Comparison of ENCODE assay signal across 10 mouse cellular contexts in genomic region chr11:51898326-51899080, GRCm38 (mm10). TPM values are rescaled to one million over a fixed set of nuclear protein-coding genes. Genes with fewer than 3 reads are reported as not detected.
A peak's percentile ranks its signal among the peaks of the same experiment; 100 is the strongest.
DNase-seq lines count a peak whose midpoint lies in the region; ATAC-seq and TF ChIP-seq lines count a peak whose summit lies in the region.
"Had no signal": no experiment of that assay in that cellular context is flagged by ENCODE, and none has a peak within 500 bp of the region (broad histone marks: within the 10 kb centered on the region; RNA-seq: fewer than 3 reads in every experiment).

No protein-coding gene starts in this region.

- intact Hi-C loops in left cerebral cortex, postnatal 25 days (cut with DNase I): loop anchor here (1.0 to 2.0 kb wide), 3 partner anchors 40 to 69 kb away; partner anchors contain the start of gene Cdkn2aipnl
- intact Hi-C loops in heart, postnatal 14 days (cut with DNase I): loop anchor here (5.0 kb wide), 1 partner anchor 41 kb away; the partner anchor contains the start of gene Jade2

- 59% methylated on average over 21 of the region's 21 CpGs for WGBS in forebrain, postnatal 0 days
- 77% methylated on average over 21 of the region's 21 CpGs for WGBS in forebrain, embryonic 12.5 days

- H3K9ac ChIP-seq in forebrain, postnatal 0 days: no peak overlapping the region
- H3K9ac ChIP-seq in forebrain, embryonic 12.5 days: no peak overlapping the region

- H3K4me3 ChIP-seq in forebrain, postnatal 0 days (ENCODE audit: low read depth, low read length): no peak overlapping the region
- H3K4me3 ChIP-seq in forebrain, embryonic 12.5 days (replicated peaks): no peak overlapping the region
- H3K4me3 ChIP-seq: megakaryocyte, embryonic 14.5 days had no signal

- H3K27ac ChIP-seq in forebrain, postnatal 0 days (ENCODE audit: low read depth, low read length): no peak overlapping the region
- no peak overlapping the region for H3K27ac ChIP-seq in forebrain, embryonic 12.5 days

- ATAC-seq in forebrain, postnatal 0 days: peak; percentile 45; the same call in 1 of the 2 replicates
- no peak for ATAC-seq in forebrain, embryonic 12.5 days (ENCODE audit: low FRiP score)

- no peak overlapping the region for H3K4me2 ChIP-seq in forebrain, postnatal 0 days (ENCODE audit: low read depth)
- no peak overlapping the region for H3K4me2 ChIP-seq in forebrain, embryonic 12.5 days

- H3K9me3 ChIP-seq in forebrain, postnatal 0 days (ENCODE audit: low read length): no peaks in the 10 kb centered on the region
- H3K9me3 ChIP-seq in forebrain, embryonic 12.5 days: no peaks in the 10 kb centered on the region

- no peak for TF ChIP-seq CTCF in forebrain, postnatal 0 days (IDR thresholded peaks at IDR 0.05; ENCODE audit: low read depth)

- DNase-seq in forebrain, postnatal 0 days: no peak
- peak; percentile 83 to 91 for DNase-seq in frontal cortex, postnatal 36 days (ENCODE audit: low spot score in 2 of 2)
- peak; percentile 77 to 97 for DNase-seq in left cerebral cortex, postnatal 25 days (ENCODE audit: low spot score in 2 of 2)
- DNase-seq in thymus, adult 18-20 months: peak; percentile 38 to 62
- DNase-seq in heart, postnatal 14 days: no peak
- no peak for DNase-seq in urinary bladder, postnatal 4 days (ENCODE audit: low spot score in 2 of 2)
- DNase-seq in kidney, adult 18-20 months: no peak
- DNase-seq: adrenal gland, adult 2 months had no signal

- no peaks in the 10 kb centered on the region for H3K36me3 ChIP-seq in forebrain, postnatal 0 days (ENCODE audit: insufficient read depth)
- no peaks in the 10 kb centered on the region for H3K36me3 ChIP-seq in forebrain, embryonic 12.5 days (replicated peaks)

- H3K27me3 ChIP-seq in forebrain, postnatal 0 days (ENCODE audit: insufficient read depth, low read length): no peaks in the 10 kb centered on the region
- H3K27me3 ChIP-seq in forebrain, embryonic 12.5 days: no peaks in the 10 kb centered on the region

- H3K4me1 ChIP-seq in forebrain, postnatal 0 days (ENCODE audit: insufficient read depth): no peaks in the 10 kb centered on the region
- 0 out of 2 replicates have a peak, but pooled peaks cover 4% of the 10 kb centered on the region for H3K4me1 ChIP-seq in forebrain, embryonic 12.5 days

RNA-seq across cellular contexts. Expression of gene Jade2, which starts 41.0 kb away (rescaled TPM):
- 1.9 and 3.3 TPM in 2 replicates for total RNA-seq in forebrain, postnatal 0 days (2014; rRNA removed)
- 0.34 and 0.56 TPM in 2 replicates for polyA plus RNA-seq in forebrain, postnatal 0 days (2015; fragmentation: Nextera tagmentation; extraction: Ambion mirVana)
- polyA plus RNA-seq in forebrain, embryonic 12.5 days (2016; fragmentation: Nextera tagmentation; extraction: Ambion mirVana): 0.49 and 0.65 TPM in 2 replicates
- 10 to 100 TPM; 28.7 to 34.5 TPM for total RNA-seq in left cerebral cortex, postnatal 25 days (2021)
- total RNA-seq in heart, postnatal 14 days (2021): 1 to 10 TPM; 8.3 to 10.0 TPM

Comparison
In these comparisons a context has a peak if more than half of its experiments do, and no peak if none do; other contexts are left out.
1. DNase-seq: peak in frontal cortex, postnatal 36 days (2 of 2), left cerebral cortex, postnatal 25 days (2 of 2) and thymus, adult 18-20 months (2 of 2); none in forebrain, postnatal 0 days (single experiment), heart, postnatal 14 days (0 of 2), urinary bladder, postnatal 4 days (0 of 2) and kidney, adult 18-20 months (single experiment).